In the genomic region with DNA sequence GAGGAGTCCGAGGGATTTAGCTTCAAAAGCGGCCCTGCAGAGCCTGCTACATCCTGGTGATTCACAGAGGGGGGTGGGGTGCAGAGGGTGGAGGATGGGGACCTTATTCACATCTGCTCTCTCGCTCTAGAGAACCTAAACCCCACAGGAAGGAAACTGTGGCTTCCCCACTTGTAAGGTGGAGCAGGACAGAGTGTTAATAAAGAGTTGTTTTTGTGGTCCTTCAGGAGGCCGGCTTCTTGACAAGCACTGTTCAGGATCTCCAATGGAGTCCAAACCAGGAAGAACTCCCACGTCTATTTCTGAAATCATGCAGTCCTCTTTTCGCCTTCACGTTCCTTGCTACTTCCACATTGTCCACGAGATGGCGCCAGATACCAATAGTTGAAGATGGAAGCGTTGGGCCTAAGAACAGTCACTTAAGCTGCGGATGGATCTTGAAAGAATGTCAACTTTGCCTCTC, we compare ENCODE assay signal across 8 mouse cellular contexts. TPM values are rescaled to one million over a fixed set of nuclear protein-coding genes. Genes with fewer than 3 reads are reported as not detected.
A peak's percentile ranks its signal among the peaks of the same experiment; 100 is the strongest.
DNase-seq lines count a peak whose midpoint lies in the region; ATAC-seq lines count a peak whose summit lies in the region.

No protein-coding gene starts in this region.

- H3K4me2 ChIP-seq in hindbrain, embryonic 15.5 days = no peak overlapping the region

- DNase-seq in R1 (ENCODE audit: low read depth, low spot score) = peak; percentile 78
- DNase-seq in cerebellum, postnatal 10 days = peak; percentile 88 to 91
- DNase-seq in frontal cortex, postnatal 25 days (ENCODE audit: low spot score in 2 of 2) = peak; percentile 87 to 88
- DNase-seq in left cerebral cortex, adult 18-20 months (ENCODE audit: low spot score in 2 of 2) = peak; percentile 91 to 92
- peak; percentile 69 to 75 for DNase-seq in right cerebral cortex, postnatal 36 days (ENCODE audit: low spot score in 2 of 2)
- peak; percentile 66 to 87 for DNase-seq in urinary bladder, postnatal 4 days (ENCODE audit: low spot score in 2 of 2)

- WGBS in hindbrain, embryonic 15.5 days = 9% methylated on average over 11 of the region's 11 CpGs

- no peaks in the 10 kb centered on the region for H3K4me1 ChIP-seq in hindbrain, embryonic 15.5 days (replicated peaks)

- no peak overlapping the region for H3K9ac ChIP-seq in hindbrain, embryonic 15.5 days

- no peak overlapping the region for H3K4me3 ChIP-seq in hindbrain, embryonic 15.5 days

- H3K27me3 ChIP-seq in hindbrain, embryonic 15.5 days = no peaks in the 10 kb centered on the region

- H3K36me3 ChIP-seq in hindbrain, embryonic 15.5 days = no peaks in the 10 kb centered on the region

- H3K27ac ChIP-seq in hindbrain, embryonic 15.5 days (replicated peaks) = no peak overlapping the region

- ATAC-seq in hindbrain, embryonic 15.5 days (ENCODE audit: low FRiP score, low read depth) = peak; percentile 68
- ATAC-seq in megakaryocyte-erythroid progenitor cell, adult 5-6 weeks (replicated peaks; ENCODE audit: low FRiP score, low TSS enrichment, poor library complexity, severe bottlenecking) = peak; percentile 75

- no peaks in the 10 kb centered on the region for H3K9me3 ChIP-seq in hindbrain, embryonic 15.5 days

RNA-seq across cellular contexts. Expression of a gene that starts 3.0 kb away (rescaled TPM):
- 0.12 and 0.40 TPM in 2 replicates for polyA plus RNA-seq in hindbrain, embryonic 15.5 days (2015; fragmentation: Nextera tagmentation; extraction: Ambion mirVana)
- total RNA-seq in left cerebral cortex, adult 18-20 months (2021) = not detected
- not detected in 2 replicates for total RNA-seq in megakaryocyte-erythroid progenitor cell, adult 5-6 weeks (2014; fragmentation: Nextera tagmentation)
- not detected in 2 replicates for total RNA-seq in megakaryocyte-erythroid progenitor cell, adult 5-6 weeks (2017)

RNA-seq across cellular contexts. Expression of a gene that starts 6.1 kb away (rescaled TPM):
- polyA plus RNA-seq in hindbrain, embryonic 15.5 days (2015; fragmentation: Nextera tagmentation; extraction: Ambion mirVana) = not detected in 2 replicates
- total RNA-seq in left cerebral cortex, adult 18-20 months (2021) = under 1 TPM in 1 of 2 experiments, not detected in 1; 0.14 TPM
- total RNA-seq in megakaryocyte-erythroid progenitor cell, adult 5-6 weeks (2014; fragmentation: Nextera tagmentation) = not detected in 2 replicates
- total RNA-seq in megakaryocyte-erythroid progenitor cell, adult 5-6 weeks (2017) = not detected in 2 replicates

RNA-seq across cellular contexts. Expression of a gene that starts 11.8 kb away (rescaled TPM):
- 4.5 TPM in 1 of 2 replicates, not detected in the other for polyA plus RNA-seq in hindbrain, embryonic 15.5 days (2015; fragmentation: Nextera tagmentation; extraction: Ambion mirVana)
- not detected for total RNA-seq in left cerebral cortex, adult 18-20 months (2021)
- total RNA-seq in megakaryocyte-erythroid progenitor cell, adult 5-6 weeks (2014; fragmentation: Nextera tagmentation) = not detected in 2 replicates
- not detected in 2 replicates for total RNA-seq in megakaryocyte-erythroid progenitor cell, adult 5-6 weeks (2017)

RNA-seq across cellular contexts. Expression of a gene that starts 45.3 kb away (rescaled TPM):
- polyA plus RNA-seq in hindbrain, embryonic 15.5 days (2015; fragmentation: Nextera tagmentation; extraction: Ambion mirVana) = 176 and 186 TPM in 2 replicates
- total RNA-seq in left cerebral cortex, adult 18-20 months (2021) = 10 to 100 TPM; 63.6 to 70.6 TPM
- 115 and 118 TPM in 2 replicates for total RNA-seq in megakaryocyte-erythroid progenitor cell, adult 5-6 weeks (2014; fragmentation: Nextera tagmentation)
- total RNA-seq in megakaryocyte-erythroid progenitor cell, adult 5-6 weeks (2017) = 39.0 and 43.0 TPM in 2 replicates

RNA-seq across cellular contexts. Expression of a gene that starts 50.5 kb away (rescaled TPM):
- not detected in 2 replicates for polyA plus RNA-seq in hindbrain, embryonic 15.5 days (2015; fragmentation: Nextera tagmentation; extraction: Ambion mirVana)
- total RNA-seq in left cerebral cortex, adult 18-20 months (2021) = not detected
- not detected in 2 replicates for total RNA-seq in megakaryocyte-erythroid progenitor cell, adult 5-6 weeks (2014; fragmentation: Nextera tagmentation)
- total RNA-seq in megakaryocyte-erythroid progenitor cell, adult 5-6 weeks (2017) = not detected in 2 replicates
